Mouse (Mus musculus) heart, adult 2 months (tissue): Measurements from ENCODE around the gene Pik3r2. TPM values are rescaled to one million over a fixed set of nuclear protein-coding genes. Genes with fewer than 3 reads are reported as not detected.
"Not testable (repeated sequence)": the region's sequence is repeated elsewhere in the genome, so short reads cannot be mapped to it uniquely, and the experiment has no call there.

ENCODE experiments used
- DNase-seq, 2 experiments: peaks; one replicate each; pipeline ENCODE4 v3.0.0; 2021
- H3K27ac ChIP-seq: fragments of 200-600 bp; 2 replicates; pipeline ENCODE4 v1.8.1; 2022
- H3K27me3 ChIP-seq: fragments of 200-500 bp; 2 replicates; pipeline ENCODE4 v1.6.1; 2012; ENCODE audit warnings: mild to moderate bottlenecking, low read length, inconsistent platforms, mixed read lengths; ENCODE audit not compliant: control insufficient read depth, insufficient read depth
- H3K36me3 ChIP-seq: fragments of 200-500 bp; 2 replicates; pipeline ENCODE4 v1.6.1; 2012; ENCODE audit warnings: low read length, inconsistent platforms; ENCODE audit not compliant: control insufficient read depth, insufficient read depth
- H3K4me1 ChIP-seq: fragments of 200-500 bp; 2 replicates; pipeline ENCODE4 v1.6.1; 2011; ENCODE audit warnings: low read length; ENCODE audit not compliant: control insufficient read depth, insufficient read depth
- H3K4me3 ChIP-seq: fragments of 200-600 bp; 2 replicates; pipeline ENCODE4 v1.8.1; 2022
- H3K79me2 ChIP-seq: fragments of 200-500 bp; replicated peaks from 2 replicates; pipeline ENCODE4 v1.6.1; 2012; ENCODE audit warnings: mild to moderate bottlenecking, inconsistent platforms, low read length, moderate library complexity, mixed read lengths; ENCODE audit not compliant: control insufficient read depth, insufficient read depth
- H3K9ac ChIP-seq: fragments of 200-500 bp; 2 replicates; pipeline ENCODE4 v1.6.1; 2012; ENCODE audit warnings: low read depth, mild to moderate bottlenecking, control low read depth, inconsistent platforms, low read length, mixed read lengths
- CTCF ChIP-seq: fragments of 200-600 bp; IDR thresholded peaks from 2 replicates; pipeline ENCODE4 v1.8.1; 2022; ENCODE audit warnings: antibody characterized with exemption, mild to moderate bottlenecking, moderate library complexity
- EP300 ChIP-seq: fragments of 200-500 bp; IDR thresholded peaks from 2 replicates; pipeline ENCODE4 v1.6.1; 2011; ENCODE audit warnings: low read depth, low read length, control low read depth; ENCODE audit not compliant: insufficient read depth
- POLR2A ChIP-seq: fragments of 200-500 bp; IDR thresholded peaks from 2 replicates; pipeline ENCODE4 v1.6.1; 2011; ENCODE audit warnings: mild to moderate bottlenecking, low read depth, low read length, control low read depth; ENCODE audit not compliant: insufficient read depth
- WGBS: fragments of 180-500 bp; shearing (Covaris S2); methylation state at CpG from one replicate; pipeline ENCODE4 v1.1.7; 2018; 5-methylcytosine and 5-hydroxymethylcytosine counted together
- intact Hi-C: fragments of 180-260 bp; cut with DNase I; formaldehyde crosslinking; loops from one replicate; pipeline ENCODE4 v1.15.1; 2025
- long read RNA-seq: library from polyadenylated mRNA; stranded (forward); transcript quantifications from one replicate; pipeline ENCODE4 v2.0.0, GENCODE M21; 2021
- polyA plus RNA-seq: library from polyadenylated mRNA; depleted of rRNA; stranded (reverse); fragments of >200 nt; gene quantifications from 2 replicates; pipeline ENCODE4 v1.2.3, GENCODE M21; 2012; rRNA removed
- total RNA-seq, 2 experiments: library from RNA; stranded (reverse); gene quantifications; 2 replicates each; pipeline ENCODE4 v1.2.3; 2021

The Pik3r2 gene
- total RNA-seq (10 to 100 TPM; 22.0 to 22.4 TPM), polyA plus RNA-seq (34.3 and 45.5 TPM in 2 replicates)
- long read RNA-seq, transcript Pik3r2-201 (16 exons, 3,165 nt) = major isoform, 16 of 20 reads
- long read RNA-seq, partial matches to known transcripts = 3 of 20 reads
- long read RNA-seq, other reads (novel, unspliced or antisense) = 1 of 20 reads

GRCm38 (mm10) chr8:70776496-70777444 is at the start of gene Pik3r2:
Gene Pik3r2, minus strand, starts transcription at chr8:70776713.
- H3K79me2 ChIP-seq = no peaks in the 10 kb centered on the region; the same call in none of the 2 replicates
- peak; percentile 98 to 100 for DNase-seq
- under 1% methylated on average over 91 of the region's 94 CpGs for WGBS
- peak within 1 kb of the TSS; percentile 93 for H3K9ac ChIP-seq
- H3K27me3 ChIP-seq = no peaks in the 10 kb centered on the region
- no peaks in the 10 kb centered on the region for H3K36me3 ChIP-seq
- H3K4me3 ChIP-seq = peak within 1 kb of the TSS; percentile 54
- H3K27ac ChIP-seq = peak within 1 kb of the TSS; percentile 95
- peak; percentile 85 for TF ChIP-seq POLR2A
- TF ChIP-seq EP300 = peak; percentile 64; the same call in 1 of the 2 replicates
- TF ChIP-seq CTCF = peak; percentile 67
- intact Hi-C loops = loop anchor here (2.0 to 10.0 kb wide), 2 partner anchors 20 to 252 kb away; partner anchors contain the start of genes Fkbp8 and Kxd1
- peaks cover 12% of the 10 kb centered on the region for H3K4me1 ChIP-seq

GRCm38 (mm10) chr8:70825816-70826215 is 49.3 kb upstream of the Pik3r2 start:
- H3K36me3 ChIP-seq = no peaks in the 10 kb centered on the region
- no peak overlapping the region for H3K27ac ChIP-seq
- no peak overlapping the region for H3K9ac ChIP-seq
- H3K4me1 ChIP-seq = no peaks in the 10 kb centered on the region
- intact Hi-C loops = no loop called here
- no peak for DNase-seq
- no peak overlapping the region for H3K4me3 ChIP-seq
- H3K79me2 ChIP-seq = no peaks in the 10 kb centered on the region
- WGBS = 81% methylated on average over 8 of the region's 8 CpGs
- no peaks in the 10 kb centered on the region for H3K27me3 ChIP-seq
- TF ChIP-seq EP300 = no peak
- no peak for TF ChIP-seq CTCF
- TF ChIP-seq POLR2A = no peak

GRCm38 (mm10) chr8:70823802-70824201 is 47.3 kb upstream of the Pik3r2 start:
- Histone ChIP-seq H3K79me2 (no peaks in the 10 kb centered on the region), H3K36me3 (no peaks in the 10 kb centered on the region), H3K9ac (no peak overlapping the region), H3K27me3 (no peaks in the 10 kb centered on the region), H3K4me1 (no peaks in the 10 kb centered on the region), H3K27ac (no peak overlapping the region), H3K4me3 (no peak overlapping the region)
- no peak for TF ChIP-seq CTCF
- no peak for TF ChIP-seq POLR2A
- TF ChIP-seq EP300 = no peak
- no peak for DNase-seq
- WGBS = 87% methylated on average over 7 of the region's 7 CpGs
- intact Hi-C loops = no loop called here

GRCm38 (mm10) chr8:70822594-70822993 is 46.1 kb upstream of the Pik3r2 start:
- H3K27ac ChIP-seq, H3K4me1 ChIP-seq, H3K9ac ChIP-seq, H3K4me3 ChIP-seq, DNase-seq, H3K27me3 ChIP-seq, H3K79me2 ChIP-seq, H3K36me3 ChIP-seq, intact Hi-C loops: not testable (repeated sequence)
- 84% methylated on average over 3 of the region's 3 CpGs for WGBS

- no peak overlapping the region for H3K4me3 ChIP-seq
- H3K27me3 ChIP-seq = no peaks in the 10 kb centered on the region; the same call in 1 of the 2 replicates
- no peaks in the 10 kb centered on the region for H3K4me1 ChIP-seq
- TF ChIP-seq CTCF (no peak), POLR2A (no peak), EP300 (no peak)
- no peak overlapping the region for H3K27ac ChIP-seq
- no peak overlapping the region for H3K9ac ChIP-seq
- 32% methylated on average over 11 of the region's 11 CpGs for WGBS
- no peaks in the 10 kb centered on the region for H3K79me2 ChIP-seq
- intact Hi-C loops = loop anchor here (1.0 to 2.0 kb wide), 3 partner anchors 19 to 102 kb away; no protein-coding TSS in a partner anchor
- no peak for DNase-seq
- H3K36me3 ChIP-seq = no peaks in the 10 kb centered on the region
These were observed 45.5 kb upstream of the Pik3r2 start for GRCm38 (mm10) chr8:70821992-70822391.
